Mouse (Mus musculus) hindbrain, embryonic 13.5 days (tissue): ENCODE results near the gene Gm20671. TPM values are rescaled to one million over a fixed set of nuclear protein-coding genes. Genes with fewer than 3 reads are reported as not detected.
"Not testable (repeated sequence)": the region's sequence is repeated elsewhere in the genome, so short reads cannot be mapped to it uniquely, and the experiment has no call there.

Experiments
- ATAC-seq: fragments of 200-750 bp; cut with Nextera tagmentation; 2 replicates; pipeline ENCODE4 v1.8.0; 2017; ENCODE audit warnings: moderate TSS enrichment; ENCODE audit not compliant: low FRiP score
- H3K27ac ChIP-seq: fragments of 300-500 bp; sonication (generic); 2 replicates; pipeline ENCODE4 v1.5.1; 2015; ENCODE audit warnings: inconsistent platforms, mild to moderate bottlenecking, moderate library complexity
- H3K27me3 ChIP-seq: fragments of 300-500 bp; sonication (generic); 2 replicates; pipeline ENCODE4 v1.6.1; 2015; ENCODE audit warnings: mild to moderate bottlenecking, inconsistent platforms
- H3K36me3 ChIP-seq: fragments of 300-500 bp; sonication (generic); 2 replicates; pipeline ENCODE4 v1.6.1; 2015; ENCODE audit warnings: mild to moderate bottlenecking, inconsistent platforms
- H3K4me1 ChIP-seq: fragments of 300-500 bp; sonication (generic); replicated peaks from 2 replicates; pipeline ENCODE4 v1.6.1; 2015; ENCODE audit warnings: inconsistent platforms
- H3K4me2 ChIP-seq: fragments of 300-500 bp; sonication (generic); 2 replicates; pipeline ENCODE4 v1.6.1; 2015; ENCODE audit warnings: inconsistent platforms, mild to moderate bottlenecking, moderate library complexity
- H3K4me3 ChIP-seq: fragments of 300-500 bp; sonication (generic); 2 replicates; pipeline ENCODE4 v1.5.1; 2015; ENCODE audit warnings: mild to moderate bottlenecking, inconsistent platforms
- H3K9ac ChIP-seq: fragments of 300-500 bp; sonication (generic); 2 replicates; pipeline ENCODE4 v1.6.1; 2015; ENCODE audit warnings: mild to moderate bottlenecking, inconsistent platforms
- H3K9me3 ChIP-seq: fragments of 300-500 bp; sonication (generic); 2 replicates; pipeline ENCODE4 v1.6.1; 2016; ENCODE audit warnings: inconsistent platforms
- WGBS: fragments of 180-500 bp; shearing (Covaris S2); methylation state at CpG from one replicate; pipeline ENCODE4 v1.1.7; 2015; 5-methylcytosine and 5-hydroxymethylcytosine counted together
- polyA plus RNA-seq: library from polyadenylated mRNA; unstranded; fragments of >200 nt; fragmentation: Nextera tagmentation; extraction: Ambion mirVana; gene quantifications from 2 replicates; pipeline ENCODE4 v1.2.1, GENCODE M21; 2015

Gm20671 gene
- polyA plus RNA-seq = not detected in 2 replicates

GRCm38 (mm10) chr5:32827009-32827408 is at the start of gene Gm20671:
TSS of gene Gm20671 (minus strand) at chr5:32827109.
- 95% methylated on average over 7 of the region's 7 CpGs for WGBS
- no peak within 1 kb of the TSS for H3K4me3 ChIP-seq
- H3K27ac ChIP-seq = no peak within 1 kb of the TSS
- H3K4me1 ChIP-seq = no peaks in the 10 kb centered on the region
- peaks cover 66% of the 10 kb centered on the region for H3K36me3 ChIP-seq
- no peak for ATAC-seq
- no peaks in the 10 kb centered on the region for H3K9me3 ChIP-seq
- no peak within 1 kb of the TSS for H3K9ac ChIP-seq
- H3K4me2 ChIP-seq = no peak within 1 kb of the TSS
- H3K27me3 ChIP-seq = no peaks in the 10 kb centered on the region

- WGBS = 96% methylated on average over 5 of the region's 5 CpGs
- no peaks in the 10 kb centered on the region for H3K27me3 ChIP-seq
- no peaks in the 10 kb centered on the region for H3K9me3 ChIP-seq
- H3K4me1 ChIP-seq = no peaks in the 10 kb centered on the region
- no peak overlapping the region for H3K9ac ChIP-seq
- no peak overlapping the region for H3K4me3 ChIP-seq
- no peak overlapping the region for H3K27ac ChIP-seq
- ATAC-seq = no peak
- no peak overlapping the region for H3K4me2 ChIP-seq
- H3K36me3 ChIP-seq = peaks cover 78% of the 10 kb centered on the region
Observed at GRCm38 (mm10) chr5:32872346-32872745, 45.4 kb upstream of the Gm20671 start.

- ATAC-seq = no peak
- H3K4me1 ChIP-seq = peaks cover 4% of the 10 kb centered on the region
- H3K9me3 ChIP-seq = no peaks in the 10 kb centered on the region
- no peak overlapping the region for H3K9ac ChIP-seq
- no peak overlapping the region for H3K4me2 ChIP-seq
- H3K4me3 ChIP-seq = no peak overlapping the region
- H3K27ac ChIP-seq = no peak overlapping the region
- H3K36me3 ChIP-seq = peaks cover 59% of the 10 kb centered on the region
- WGBS = 98% methylated on average over 5 of the region's 5 CpGs
- no peaks in the 10 kb centered on the region for H3K27me3 ChIP-seq
Observed at GRCm38 (mm10) chr5:32869389-32870024, 42.6 kb upstream of the Gm20671 start.

- H3K4me3 ChIP-seq = peak within 1 kb of the TSS; percentile 71
- H3K4me1 ChIP-seq = peaks cover 10% of the 10 kb centered on the region
- H3K27ac ChIP-seq = peak within 1 kb of the TSS; percentile 67
- H3K9ac ChIP-seq = peak within 1 kb of the TSS; percentile 77
- ATAC-seq = peak; percentile 98
- H3K4me2 ChIP-seq = peak within 1 kb of the TSS; percentile 76
- WGBS = under 1% methylated on average over 62 of the region's 64 CpGs
- H3K9me3 ChIP-seq = no peaks in the 10 kb centered on the region
- H3K36me3 ChIP-seq = peaks cover 17% of the 10 kb centered on the region
- H3K27me3 ChIP-seq = no peaks in the 10 kb centered on the region
Observed at GRCm38 (mm10) chr5:32863253-32864228, 36.6 kb upstream of the Gm20671 start, which contains the start of gene Depdc5. TSS of gene Depdc5 (plus strand) at chr5:32863701.

- Histone ChIP-seq H3K4me1 (peaks cover 10% of the 10 kb centered on the region), H3K9ac (no peak overlapping the region), H3K9me3 (no peaks in the 10 kb centered on the region), H3K27me3 (no peaks in the 10 kb centered on the region), H3K4me3 (no peak overlapping the region), H3K36me3 (peaks cover 8% of the 10 kb centered on the region), H3K4me2 (peak overlapping the region; percentile 76), H3K27ac (no peak overlapping the region)
- WGBS = 75% methylated on average over 6 of the region's 6 CpGs
- ATAC-seq = no peak
Observed at GRCm38 (mm10) chr5:32862469-32863132, 35.7 kb upstream of the Gm20671 start.

- ATAC-seq = no peak
- H3K9ac ChIP-seq = no peak overlapping the region
- no peak overlapping the region for H3K4me2 ChIP-seq
- peaks cover 10% of the 10 kb centered on the region for H3K4me1 ChIP-seq
- no peaks in the 10 kb centered on the region for H3K36me3 ChIP-seq
- no peak overlapping the region for H3K27ac ChIP-seq
- H3K27me3 ChIP-seq = no peaks in the 10 kb centered on the region
- no peaks in the 10 kb centered on the region for H3K9me3 ChIP-seq
- H3K4me3 ChIP-seq = no peak overlapping the region
- 89% methylated on average over 1 of the region's 1 CpGs for WGBS
Observed at GRCm38 (mm10) chr5:32861082-32861481, 34.2 kb upstream of the Gm20671 start.

- 2% methylated on average over 6 of the region's 6 CpGs for WGBS
- Histone ChIP-seq H3K4me3 (peak overlapping the region; percentile 47), H3K4me2 (peak overlapping the region; percentile 58), H3K27me3 (no peaks in the 10 kb centered on the region), H3K9me3 (no peaks in the 10 kb centered on the region), H3K27ac (peak overlapping the region; percentile 31; the same call in 1 of the 2 replicates), H3K9ac (peak overlapping the region; percentile 66), H3K36me3 (no peaks in the 10 kb centered on the region), H3K4me1 (peaks cover 7% of the 10 kb centered on the region)
- no peak for ATAC-seq
Observed at GRCm38 (mm10) chr5:32857781-32858220, 30.9 kb upstream of the Gm20671 start.

- peaks cover 27% of the 10 kb centered on the region for H3K4me1 ChIP-seq
- not testable (repeated sequence) for H3K9me3 ChIP-seq, H3K4me3 ChIP-seq, H3K36me3 ChIP-seq, H3K4me2 ChIP-seq, H3K9ac ChIP-seq, H3K27ac ChIP-seq, H3K27me3 ChIP-seq, ATAC-seq
- 100% methylated on average over 3 of the region's 3 CpGs for WGBS
Observed at GRCm38 (mm10) chr5:32855274-32855673, 28.4 kb upstream of the Gm20671 start.

GRCm38 (mm10) chr5:32854818-32855217 is 27.9 kb upstream of the Gm20671 start:
- no peaks in the 10 kb centered on the region for H3K9me3 ChIP-seq
- 0 out of 2 replicates have a peak overlapping the region, but pooled peaks have one; percentile 13 for H3K4me2 ChIP-seq
- 87% methylated on average over 4 of the region's 4 CpGs for WGBS
- no peak for ATAC-seq
- H3K27ac ChIP-seq = peak overlapping the region; percentile 69; the same call in 1 of the 2 replicates
- H3K9ac ChIP-seq = no peak overlapping the region
- peaks cover 8% of the 10 kb centered on the region for H3K36me3 ChIP-seq
- no peaks in the 10 kb centered on the region for H3K27me3 ChIP-seq
- H3K4me1 ChIP-seq = peaks cover 27% of the 10 kb centered on the region
- H3K4me3 ChIP-seq = no peak overlapping the region

- peak within 1 kb of the TSS; percentile 72 for H3K4me2 ChIP-seq
- H3K4me1 ChIP-seq = peaks cover 27% of the 10 kb centered on the region
- H3K4me3 ChIP-seq = peak within 1 kb of the TSS; percentile 84
- no peaks in the 10 kb centered on the region for H3K27me3 ChIP-seq
- no peaks in the 10 kb centered on the region for H3K9me3 ChIP-seq
- ATAC-seq = peak; percentile 96
- peak within 1 kb of the TSS; percentile 97 for H3K9ac ChIP-seq
- peaks cover 11% of the 10 kb centered on the region for H3K36me3 ChIP-seq
- under 1% methylated on average over 51 of the region's 51 CpGs for WGBS
- H3K27ac ChIP-seq = peak within 1 kb of the TSS; percentile 93
Observed at GRCm38 (mm10) chr5:32853731-32854507, 27.0 kb upstream of the Gm20671 start, which contains the start of gene Prr14l. TSS of gene Prr14l (minus strand) at chr5:32854256.

GRCm38 (mm10) chr5:32852026-32852425 is 25.1 kb upstream of the Gm20671 start:
- 62% methylated on average over 6 of the region's 6 CpGs for WGBS
- H3K4me2 ChIP-seq = peak overlapping the region; percentile 72
- H3K36me3 ChIP-seq = peaks cover 16% of the 10 kb centered on the region
- peaks cover 27% of the 10 kb centered on the region for H3K4me1 ChIP-seq
- peak overlapping the region; percentile 84; the same call in 1 of the 2 replicates for H3K4me3 ChIP-seq
- ATAC-seq = no peak
- no peaks in the 10 kb centered on the region for H3K9me3 ChIP-seq
- H3K27ac ChIP-seq = no peak overlapping the region
- no peaks in the 10 kb centered on the region for H3K27me3 ChIP-seq
- peak overlapping the region; percentile 97 for H3K9ac ChIP-seq
